Mouse (Mus musculus): ENCODE measurements around the gene Ppm1m. TPM values are rescaled to one million over a fixed set of nuclear protein-coding genes. Genes with fewer than 3 reads are reported as not detected.

The Ppm1m gene
- polyA plus RNA-seq, 1 experiment from 2014 or later: 25.0 TPM

DNA sequence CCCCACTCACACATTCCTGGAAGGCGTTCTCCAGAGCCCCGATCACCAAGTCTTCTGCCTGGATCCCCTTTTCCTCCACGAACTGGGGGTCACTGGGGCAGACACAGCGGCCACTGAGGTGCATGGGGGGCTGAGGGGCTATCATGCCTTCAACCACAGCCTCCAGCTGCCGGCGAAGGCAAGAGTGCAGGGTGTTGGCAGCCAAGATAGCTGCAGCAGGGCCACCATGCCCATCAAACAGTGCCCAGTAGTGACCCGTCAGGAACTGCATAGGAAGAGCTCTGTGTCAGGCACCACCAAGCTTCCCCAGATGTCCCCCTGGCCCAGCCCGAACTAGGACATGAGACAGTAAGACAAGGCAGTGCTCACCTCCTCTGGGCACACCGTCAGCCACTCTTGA lies 1.8 kb downstream of the Ppm1m start:
- Histone ChIP-seq H3K27ac (ENCODE audit: low read length) (no peak overlapping the region), H3K9ac (ENCODE audit: low read length) (no peak overlapping the region), H3K27me3 (ENCODE audit: control insufficient read depth, insufficient read depth, low read length) (no peaks in the 10 kb centered on the region), H3K4me1 (ENCODE audit: control insufficient read depth, insufficient read depth, low read length) (peaks cover 11% of the 10 kb centered on the region), H3K36me3 (ENCODE audit: control insufficient read depth, insufficient read depth) (peaks cover 12% of the 10 kb centered on the region; the same call in 1 of the 2 replicates), H3K4me3 (ENCODE audit: low read length) (no peak overlapping the region), H3K9me3 (replicated peaks; ENCODE audit: control insufficient read depth, low read length) (no peaks in the 10 kb centered on the region), H3K4me2 (ENCODE audit: low read depth, low read length) (no peak overlapping the region)
- 86% methylated on average over 9 of the region's 9 CpGs for WGBS
- ATAC-seq (replicated peaks; ENCODE audit: extremely low read depth, insufficient read depth, low FRiP score): no peak

DNA sequence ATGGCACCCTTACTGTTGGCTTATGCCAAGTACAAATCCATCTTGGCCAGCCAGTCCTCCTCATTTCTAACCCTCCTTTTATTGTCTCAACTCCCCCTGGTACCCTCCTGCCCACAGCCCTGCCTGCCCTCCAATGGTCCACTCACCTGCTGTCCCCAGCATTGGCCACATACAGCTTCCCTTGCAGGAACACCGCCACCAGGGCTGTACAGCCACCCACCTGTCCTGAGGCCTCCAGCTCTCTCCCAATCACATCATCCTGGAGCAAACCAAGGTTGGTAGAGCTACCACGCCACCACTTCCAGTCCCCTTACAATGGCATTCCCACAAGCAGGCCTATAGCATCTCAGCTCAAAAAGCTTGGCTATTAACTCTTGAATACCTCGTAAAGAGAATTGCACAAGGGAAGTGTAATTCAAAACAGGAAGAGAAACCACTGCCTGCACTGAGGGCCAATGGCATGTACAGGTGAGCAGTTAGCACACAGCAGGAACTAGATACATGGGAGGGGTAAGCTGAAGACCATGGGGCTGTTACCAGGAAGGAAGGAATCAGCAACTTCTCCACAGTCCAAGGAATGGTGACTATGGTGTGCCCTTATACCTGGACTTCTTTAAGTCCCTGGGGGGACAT lies 2.3 kb downstream of the Ppm1m start:
- H3K4me2 ChIP-seq (ENCODE audit: low read depth, low read length): no peak overlapping the region

DNA sequence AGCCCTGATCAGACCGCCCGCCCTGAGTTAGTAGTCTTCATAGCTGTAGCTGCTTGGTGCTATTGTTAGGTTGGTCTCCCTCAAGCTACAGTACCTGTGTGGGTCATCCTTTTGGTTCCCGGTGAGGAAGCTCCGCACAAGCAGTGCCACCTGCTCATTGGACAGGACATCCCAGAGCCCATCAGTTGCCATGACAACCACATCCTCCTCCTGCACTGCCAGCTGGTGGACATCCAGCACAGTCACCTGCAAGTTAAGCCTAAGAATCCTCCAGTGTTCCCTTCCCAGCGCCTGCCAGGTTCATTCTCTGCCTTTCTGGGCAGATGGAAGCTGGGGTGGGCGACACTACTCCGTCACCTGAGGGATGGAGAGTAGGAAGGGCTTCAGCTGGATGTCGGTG lies 3.9 kb downstream of the Ppm1m start:
- 89% methylated on average over 8 of the region's 8 CpGs for WGBS
- Histone ChIP-seq H3K9me3 (replicated peaks; ENCODE audit: control insufficient read depth, low read length) (no peaks in the 10 kb centered on the region), H3K4me2 (ENCODE audit: low read depth, low read length) (no peak overlapping the region), H3K4me1 (ENCODE audit: control insufficient read depth, insufficient read depth, low read length) (peaks cover 7% of the 10 kb centered on the region), H3K27me3 (ENCODE audit: control insufficient read depth, insufficient read depth, low read length) (no peaks in the 10 kb centered on the region), H3K36me3 (ENCODE audit: control insufficient read depth, insufficient read depth) (peaks cover 24% of the 10 kb centered on the region), H3K4me3 (ENCODE audit: low read length) (no peak overlapping the region), H3K9ac (ENCODE audit: low read length) (no peak overlapping the region), H3K27ac (ENCODE audit: low read length) (no peak overlapping the region)
- no peak for ATAC-seq (replicated peaks; ENCODE audit: extremely low read depth, insufficient read depth, low FRiP score)

More for the DNA sequence above, 2.3 kb downstream of the Ppm1m start:
- ATAC-seq (replicated peaks; ENCODE audit: extremely low read depth, insufficient read depth, low FRiP score): no peak
- no peak overlapping the region for H3K27ac ChIP-seq (ENCODE audit: low read length)
- 88% methylated on average over 3 of the region's 3 CpGs for WGBS
- peaks cover 12% of the 10 kb centered on the region; the same call in 1 of the 2 replicates for H3K36me3 ChIP-seq (ENCODE audit: control insufficient read depth, insufficient read depth)
- H3K4me3 ChIP-seq (ENCODE audit: low read length): no peak overlapping the region
- H3K27me3 ChIP-seq (ENCODE audit: control insufficient read depth, insufficient read depth, low read length): no peaks in the 10 kb centered on the region
- no peak overlapping the region for H3K9ac ChIP-seq (ENCODE audit: low read length)
- no peaks in the 10 kb centered on the region for H3K9me3 ChIP-seq (replicated peaks; ENCODE audit: control insufficient read depth, low read length)
- peaks cover 8% of the 10 kb centered on the region for H3K4me1 ChIP-seq (ENCODE audit: control insufficient read depth, insufficient read depth, low read length)

DNA sequence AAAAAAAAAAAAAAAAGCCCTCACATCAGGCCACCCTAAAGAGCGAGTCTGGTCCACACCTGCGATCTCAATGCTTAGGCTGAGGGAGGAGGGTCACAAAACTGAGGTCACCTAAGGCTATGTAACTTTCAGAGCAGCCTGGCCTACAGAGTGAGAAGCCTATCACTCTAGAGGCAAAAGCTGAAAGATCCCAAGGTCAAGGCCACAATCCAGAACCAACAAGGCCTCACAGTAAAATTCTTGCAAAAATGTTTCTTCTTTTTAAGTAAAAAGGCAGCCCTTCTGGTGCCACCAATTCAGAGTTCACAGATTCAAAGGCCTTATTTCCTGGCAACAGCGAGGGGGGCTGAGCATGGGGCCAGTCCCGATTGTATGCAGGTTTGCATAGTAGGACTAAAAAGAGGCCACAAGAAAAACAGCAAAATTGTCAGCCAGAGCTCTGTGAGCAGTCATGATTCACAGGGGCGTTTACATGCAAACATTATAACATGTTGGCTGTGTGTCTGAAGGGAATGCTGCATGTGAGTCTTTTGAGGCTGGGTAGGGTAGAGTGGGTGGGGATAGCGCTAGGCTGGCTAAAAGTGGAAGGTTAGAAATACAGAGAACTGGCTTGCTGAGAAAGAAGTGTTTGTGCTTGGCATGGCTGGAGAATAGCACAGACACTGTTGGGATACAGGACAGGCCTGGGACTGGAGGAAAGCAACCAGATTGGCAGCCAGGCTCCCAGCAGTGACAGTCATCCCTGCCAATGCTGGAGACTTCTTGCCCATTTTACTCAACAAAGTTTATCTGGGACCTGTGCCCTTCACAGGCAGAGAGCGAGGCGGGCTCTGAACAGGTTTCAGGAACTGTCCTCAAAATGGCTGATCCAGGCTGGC lies 5.4 kb downstream of the Ppm1m start:
- no peak overlapping the region for H3K9ac ChIP-seq (ENCODE audit: low read length)
- H3K4me2 ChIP-seq (ENCODE audit: low read depth, low read length): no peak overlapping the region
- peaks cover under 1% of the 10 kb centered on the region; the same call in 1 of the 2 replicates for H3K4me1 ChIP-seq (ENCODE audit: control insufficient read depth, insufficient read depth, low read length)
- no peak overlapping the region for H3K4me3 ChIP-seq (ENCODE audit: low read length)
- no peaks in the 10 kb centered on the region for H3K27me3 ChIP-seq (ENCODE audit: control insufficient read depth, insufficient read depth, low read length)
- H3K27ac ChIP-seq (ENCODE audit: low read length): no peak overlapping the region
- no peaks in the 10 kb centered on the region for H3K9me3 ChIP-seq (replicated peaks; ENCODE audit: control insufficient read depth, low read length)
- peaks cover 38% of the 10 kb centered on the region for H3K36me3 ChIP-seq (ENCODE audit: control insufficient read depth, insufficient read depth)
- WGBS: 91% methylated on average over 8 of the region's 8 CpGs
- no peak for ATAC-seq (replicated peaks; ENCODE audit: extremely low read depth, insufficient read depth, low FRiP score)

DNA sequence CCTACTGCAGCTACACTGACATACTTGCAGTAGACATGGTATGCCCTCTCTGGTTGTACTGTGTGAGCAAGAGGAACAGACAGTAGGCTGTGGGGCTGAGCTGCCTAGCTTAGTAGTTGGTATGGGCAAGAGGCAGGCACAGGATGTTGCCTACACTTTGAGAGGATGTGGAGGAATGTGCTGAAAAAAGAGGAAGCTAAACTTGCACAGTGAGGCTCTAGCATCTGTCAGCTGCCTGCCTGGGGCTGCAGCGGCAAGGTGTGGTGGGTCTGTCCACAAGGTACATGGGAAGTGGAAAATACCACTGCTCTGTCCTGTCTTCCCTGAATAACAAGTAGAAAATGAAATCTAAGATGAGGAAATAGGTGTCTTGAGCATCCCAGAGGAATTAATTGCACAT lies 6.5 kb downstream of the Ppm1m start:
- H3K4me3 ChIP-seq (ENCODE audit: low read length): no peak overlapping the region
- H3K4me1 ChIP-seq (ENCODE audit: control insufficient read depth, insufficient read depth, low read length): no peaks in the 10 kb centered on the region
- H3K36me3 ChIP-seq (ENCODE audit: control insufficient read depth, insufficient read depth): peaks cover 48% of the 10 kb centered on the region
- H3K9ac ChIP-seq (ENCODE audit: low read length): no peak overlapping the region
- no peak overlapping the region for H3K4me2 ChIP-seq (ENCODE audit: low read depth, low read length)
- ATAC-seq (replicated peaks; ENCODE audit: extremely low read depth, insufficient read depth, low FRiP score): no peak
- H3K27me3 ChIP-seq (ENCODE audit: control insufficient read depth, insufficient read depth, low read length): no peaks in the 10 kb centered on the region
- WGBS: 82% methylated on average over 1 of the region's 1 CpGs
- no peaks in the 10 kb centered on the region for H3K9me3 ChIP-seq (replicated peaks; ENCODE audit: control insufficient read depth, low read length)
- H3K27ac ChIP-seq (ENCODE audit: low read length): no peak overlapping the region

DNA sequence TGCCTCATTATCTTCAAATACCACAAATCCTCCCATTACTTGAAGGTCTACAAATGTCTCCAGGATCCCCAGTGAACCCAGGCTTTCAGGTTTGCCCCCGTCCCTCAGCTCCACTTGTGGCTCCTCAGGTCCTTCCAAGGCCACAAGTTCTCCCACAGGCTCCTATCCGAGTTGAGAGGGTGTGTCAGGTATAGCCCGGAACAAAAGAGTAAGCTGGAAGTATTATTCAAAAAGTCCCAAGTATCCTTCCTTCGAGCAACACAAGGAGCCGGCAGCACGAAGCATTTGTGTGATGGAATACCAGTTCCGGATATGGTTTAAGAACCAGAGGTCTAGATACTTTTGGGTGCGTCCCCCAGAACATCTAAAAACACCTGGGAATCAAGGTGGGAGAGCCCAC lies 7.5 kb downstream of the Ppm1m start:
- no peak for ATAC-seq (replicated peaks; ENCODE audit: extremely low read depth, insufficient read depth, low FRiP score)
- no peaks in the 10 kb centered on the region for H3K27me3 ChIP-seq (ENCODE audit: control insufficient read depth, insufficient read depth, low read length)
- no peak overlapping the region for H3K27ac ChIP-seq (ENCODE audit: low read length)
- no peak overlapping the region for H3K4me3 ChIP-seq (ENCODE audit: low read length)
- no peaks in the 10 kb centered on the region for H3K9me3 ChIP-seq (replicated peaks; ENCODE audit: control insufficient read depth, low read length)
- no peak overlapping the region for H3K9ac ChIP-seq (ENCODE audit: low read length)
- H3K4me1 ChIP-seq (ENCODE audit: control insufficient read depth, insufficient read depth, low read length): no peaks in the 10 kb centered on the region
- WGBS: 89% methylated on average over 8 of the region's 8 CpGs
- no peak overlapping the region for H3K4me2 ChIP-seq (ENCODE audit: low read depth, low read length)
- peaks cover 57% of the 10 kb centered on the region for H3K36me3 ChIP-seq (ENCODE audit: control insufficient read depth, insufficient read depth)

DNA sequence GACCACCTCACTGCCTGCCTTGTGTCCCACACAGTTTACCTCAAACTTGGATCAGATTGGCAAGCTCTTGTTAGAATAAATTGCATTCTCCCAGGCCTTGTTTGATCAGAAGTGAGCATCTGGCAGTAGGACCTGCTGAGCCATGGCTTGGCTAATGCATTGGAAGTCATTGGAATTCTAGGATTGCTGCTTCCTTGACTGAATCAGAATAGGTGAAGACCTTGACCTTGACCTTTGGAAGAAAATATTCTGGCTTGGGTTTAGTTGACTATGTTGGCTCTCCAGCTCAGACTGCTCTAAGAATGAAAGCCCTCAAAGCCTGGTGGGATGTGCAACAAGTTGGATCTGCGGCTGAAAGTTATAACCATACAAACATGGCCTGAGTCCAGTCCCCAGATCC lies 8.2 kb downstream of the Ppm1m start:
- WGBS: 90% methylated on average over 1 of the region's 1 CpGs
- Histone ChIP-seq H3K36me3 (ENCODE audit: control insufficient read depth, insufficient read depth) (peaks cover 62% of the 10 kb centered on the region), H3K9me3 (replicated peaks; ENCODE audit: control insufficient read depth, low read length) (no peaks in the 10 kb centered on the region), H3K9ac (ENCODE audit: low read length) (no peak overlapping the region), H3K4me3 (ENCODE audit: low read length) (no peak overlapping the region), H3K27ac (ENCODE audit: low read length) (no peak overlapping the region), H3K4me2 (ENCODE audit: low read depth, low read length) (no peak overlapping the region), H3K27me3 (ENCODE audit: control insufficient read depth, insufficient read depth, low read length) (no peaks in the 10 kb centered on the region), H3K4me1 (ENCODE audit: control insufficient read depth, insufficient read depth, low read length) (no peaks in the 10 kb centered on the region)
- ATAC-seq (replicated peaks; ENCODE audit: extremely low read depth, insufficient read depth, low FRiP score): no peak

DNA sequence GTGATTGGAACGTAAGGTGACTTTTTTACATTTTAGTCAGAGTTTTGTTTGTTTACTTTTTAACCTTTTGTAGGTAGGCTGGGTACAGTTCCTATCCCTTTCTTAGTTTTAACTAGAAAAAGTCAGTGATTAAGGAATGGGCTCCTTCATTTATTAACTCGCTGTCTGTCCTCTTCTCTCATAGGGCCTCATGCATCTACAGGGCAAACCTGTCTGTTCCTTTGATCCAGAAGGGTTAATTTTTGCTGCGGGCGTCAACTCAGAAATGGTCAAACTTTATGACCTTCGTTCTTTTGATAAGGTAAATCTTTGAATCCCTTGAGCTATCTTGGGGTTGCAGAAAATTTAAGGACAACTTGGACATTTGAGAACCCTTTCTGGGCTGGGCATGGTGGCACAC lies 15.6 kb downstream of the Ppm1m start:
- no peak overlapping the region for H3K4me2 ChIP-seq (ENCODE audit: low read depth, low read length)
- 87% methylated on average over 5 of the region's 5 CpGs for WGBS
- H3K9ac ChIP-seq (ENCODE audit: low read length): no peak overlapping the region
- H3K4me1 ChIP-seq (ENCODE audit: control insufficient read depth, insufficient read depth, low read length): no peaks in the 10 kb centered on the region; the same call in 1 of the 2 replicates
- ATAC-seq (replicated peaks; ENCODE audit: extremely low read depth, insufficient read depth, low FRiP score): no peak
- no peaks in the 10 kb centered on the region for H3K27me3 ChIP-seq (ENCODE audit: control insufficient read depth, insufficient read depth, low read length)
- H3K4me3 ChIP-seq (ENCODE audit: low read length): no peak overlapping the region
- H3K36me3 ChIP-seq (ENCODE audit: control insufficient read depth, insufficient read depth): peaks cover 87% of the 10 kb centered on the region
- no peak overlapping the region for H3K27ac ChIP-seq (ENCODE audit: low read length)
- no peaks in the 10 kb centered on the region for H3K9me3 ChIP-seq (replicated peaks; ENCODE audit: control insufficient read depth, low read length)

DNA sequence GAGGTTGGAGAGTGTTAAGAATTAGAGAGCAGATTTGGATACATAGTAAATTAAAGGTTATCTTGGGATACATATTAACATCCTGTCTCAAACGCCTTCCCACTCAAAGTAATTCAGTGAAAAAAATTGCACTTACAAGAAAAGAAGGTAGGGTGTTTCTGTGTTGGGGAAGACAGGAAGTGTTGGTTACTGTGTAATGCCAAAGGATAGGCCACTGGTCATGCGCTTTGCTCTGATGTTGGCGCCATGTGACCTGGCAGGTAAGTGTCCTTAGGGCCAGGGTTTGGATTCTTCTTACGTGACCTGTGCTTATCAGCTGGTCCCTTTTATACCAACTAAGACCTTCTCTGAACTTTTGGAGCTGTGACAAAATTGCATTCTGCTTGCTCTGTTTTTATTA lies 17.4 kb downstream of the Ppm1m start:
- Histone ChIP-seq H3K4me3 (ENCODE audit: low read length) (no peak overlapping the region), H3K4me1 (ENCODE audit: control insufficient read depth, insufficient read depth, low read length) (peaks cover 4% of the 10 kb centered on the region; the same call in 1 of the 2 replicates), H3K27me3 (ENCODE audit: control insufficient read depth, insufficient read depth, low read length) (no peaks in the 10 kb centered on the region), H3K27ac (ENCODE audit: low read length) (no peak overlapping the region), H3K9ac (ENCODE audit: low read length) (no peak overlapping the region), H3K9me3 (replicated peaks; ENCODE audit: control insufficient read depth, low read length) (no peaks in the 10 kb centered on the region), H3K4me2 (ENCODE audit: low read depth, low read length) (no peak overlapping the region), H3K36me3 (ENCODE audit: control insufficient read depth, insufficient read depth) (peaks cover 84% of the 10 kb centered on the region)
- no peak for ATAC-seq (replicated peaks; ENCODE audit: extremely low read depth, insufficient read depth, low FRiP score)
- 86% methylated on average over 4 of the region's 4 CpGs for WGBS
